Mouse (Mus musculus) right cerebral cortex, adult 2 months (tissue): ENCODE measurements around the gene Masp1.
A peak's percentile ranks its signal among the peaks of the same experiment; 100 is the strongest.

Experiments used
- DNase-seq, 2 experiments: peaks; one replicate each; pipeline ENCODE4 v3.0.0; 2021 to 2022; ENCODE audit warnings: low spot score in 2 of 2

The Masp1 gene

GRCm38 (mm10) chr16:23520235-23520871 lies at the start of gene Masp1, which contains the start of gene Rtp4:
Gene Masp1, minus strand, starts transcription at chr16:23520815.
Gene Rtp4, plus strand, starts transcription at chr16:23520291.
- DNase-seq: peak; percentile 46 to 70

GRCm38 (mm10) chr16:23568369-23568958 lies 47.8 kb upstream of the Masp1 start:
- no peak for DNase-seq

- no peak for DNase-seq
Measured at GRCm38 (mm10) chr16:23557669-23558068, 37.1 kb upstream of the Masp1 start.

- DNase-seq: no peak
Measured at GRCm38 (mm10) chr16:23557195-23557594, 36.6 kb upstream of the Masp1 start.

GRCm38 (mm10) chr16:23554673-23555072 lies 34.1 kb upstream of the Masp1 start:
- no peak for DNase-seq

GRCm38 (mm10) chr16:23550981-23551582 lies 30.5 kb upstream of the Masp1 start:
- peak in 1 of 2 experiments; percentile 10 for DNase-seq

- DNase-seq: peak; percentile 74
Measured at GRCm38 (mm10) chr16:23550346-23550980, 29.8 kb upstream of the Masp1 start.

GRCm38 (mm10) chr16:23547783-23548182 lies 27.2 kb upstream of the Masp1 start:
- DNase-seq: no peak

GRCm38 (mm10) chr16:23544361-23544760 lies 23.7 kb upstream of the Masp1 start:
- no peak for DNase-seq

GRCm38 (mm10) chr16:23542866-23543265 lies 22.3 kb upstream of the Masp1 start:
- DNase-seq: no peak

GRCm38 (mm10) chr16:23541046-23541445 lies 20.4 kb upstream of the Masp1 start:
- DNase-seq: no peak

- no peak for DNase-seq
Measured at GRCm38 (mm10) chr16:23533707-23534106, 13.1 kb upstream of the Masp1 start.

GRCm38 (mm10) chr16:23529186-23529585 lies 8.6 kb upstream of the Masp1 start:
- no peak for DNase-seq

GRCm38 (mm10) chr16:23522081-23522480 lies 1.5 kb upstream of the Masp1 start:
- DNase-seq: no peak

- DNase-seq: no peak
Measured at GRCm38 (mm10) chr16:23521092-23521491, 477 bp upstream of the Masp1 start.

GRCm38 (mm10) chr16:23519771-23520170 lies 844 bp downstream of the Masp1 start:
- DNase-seq: no peak

- no peak for DNase-seq
Measured at GRCm38 (mm10) chr16:23518567-23519369, 1.8 kb downstream of the Masp1 start.

- DNase-seq: no peak
Measured at GRCm38 (mm10) chr16:23517754-23518566, 2.7 kb downstream of the Masp1 start.

GRCm38 (mm10) chr16:23517230-23517629 lies 3.4 kb downstream of the Masp1 start:
- DNase-seq: no peak

GRCm38 (mm10) chr16:23516606-23517005 lies 4.0 kb downstream of the Masp1 start:
- DNase-seq: no peak

GRCm38 (mm10) chr16:23515766-23516165 lies 4.8 kb downstream of the Masp1 start:
- DNase-seq: peak in 1 of 2 experiments; percentile 44
